Mouse (Mus musculus) adrenal gland, adult 18-20 months (tissue): ENCODE results near the gene Ift46. TPM values are rescaled to one million over a fixed set of nuclear protein-coding genes. Genes with fewer than 3 reads are reported as not detected.
A peak's percentile ranks its signal among the peaks of the same experiment; 100 is the strongest.
"Not testable (repeated sequence)": the region's sequence is repeated elsewhere in the genome, so short reads cannot be mapped to it uniquely, and the experiment has no call there.

Experiments
- DNase-seq, 2 experiments: peaks; one replicate each; pipeline ENCODE4 v3.0.0; 2021 to 2022; ENCODE audit warnings: low spot score in 2 of 2
- total RNA-seq, 2 experiments: library from RNA; stranded (reverse); gene quantifications; 1 replicate in 1 of 2; 2 replicates in 1 of 2; pipeline ENCODE4 v1.2.3; 2021

The Ift46 gene
- total RNA-seq, 2 experiments from 2014 or later = 54.0 to 57.6 TPM

GRCm38 (mm10) chr9:44734524-44735494 lies 32.9 kb upstream of the Ift46 start, which contains the start of gene Phldb1:
Gene Phldb1, minus strand, starts transcription at chr9:44735198.
- peak; percentile 68 to 73 for DNase-seq

GRCm38 (mm10) chr9:44735886-44736285 lies 31.8 kb upstream of the Ift46 start:
- no peak for DNase-seq

- DNase-seq = no peak
These were observed 31.4 kb upstream of the Ift46 start for GRCm38 (mm10) chr9:44736301-44736700.

GRCm38 (mm10) chr9:44737240-44737949 lies 30.3 kb upstream of the Ift46 start:
- no peak for DNase-seq

GRCm38 (mm10) chr9:44740663-44741192 lies 27.0 kb upstream of the Ift46 start:
- no peak for DNase-seq

- DNase-seq = no peak
These were observed 22.3 kb upstream of the Ift46 start for GRCm38 (mm10) chr9:44745371-44745770.

GRCm38 (mm10) chr9:44746666-44747065 lies 21.0 kb upstream of the Ift46 start:
- no peak for DNase-seq

GRCm38 (mm10) chr9:44747341-44747740 lies 20.4 kb upstream of the Ift46 start:
- DNase-seq = no peak

GRCm38 (mm10) chr9:44748473-44748872 lies 19.2 kb upstream of the Ift46 start:
- no peak for DNase-seq

GRCm38 (mm10) chr9:44760873-44761272 lies 6.8 kb upstream of the Ift46 start:
- no peak for DNase-seq

GRCm38 (mm10) chr9:44768029-44768394 lies 304 bp downstream of the Ift46 start:
- not testable (repeated sequence) for DNase-seq

GRCm38 (mm10) chr9:44771376-44771775 lies 3.7 kb downstream of the Ift46 start:
- no peak for DNase-seq

- no peak for DNase-seq
These were observed 4.7 kb downstream of the Ift46 start for GRCm38 (mm10) chr9:44772392-44772749.

- peak; percentile 84 to 88 for DNase-seq
These were observed 5.3 kb downstream of the Ift46 start for GRCm38 (mm10) chr9:44772750-44773651.

GRCm38 (mm10) chr9:44792842-44793241 lies 25.1 kb downstream of the Ift46 start:
- no peak for DNase-seq

GRCm38 (mm10) chr9:44798298-44798697 lies 30.6 kb downstream of the Ift46 start:
- DNase-seq = no peak

- DNase-seq = peak; percentile 74 to 83
These were observed 31.6 kb downstream of the Ift46 start, which contains the start of gene Tmem25 for GRCm38 (mm10) chr9:44799102-44799957. Gene Tmem25, minus strand, starts transcription at chr9:44799307.

- no peak for DNase-seq
These were observed 32.2 kb downstream of the Ift46 start for GRCm38 (mm10) chr9:44799958-44800324.

- no peak for DNase-seq
These were observed 34.0 kb downstream of the Ift46 start for GRCm38 (mm10) chr9:44801669-44802068.
